Mouse (Mus musculus): Measurements from ENCODE around the gene Als2cl. TPM values are rescaled to one million over a fixed set of nuclear protein-coding genes. Genes with fewer than 3 reads are reported as not detected.

The Als2cl gene
- total and polyA plus RNA-seq, 2 experiments from 2014 or later: 1.2 to 9.0 TPM

DNA sequence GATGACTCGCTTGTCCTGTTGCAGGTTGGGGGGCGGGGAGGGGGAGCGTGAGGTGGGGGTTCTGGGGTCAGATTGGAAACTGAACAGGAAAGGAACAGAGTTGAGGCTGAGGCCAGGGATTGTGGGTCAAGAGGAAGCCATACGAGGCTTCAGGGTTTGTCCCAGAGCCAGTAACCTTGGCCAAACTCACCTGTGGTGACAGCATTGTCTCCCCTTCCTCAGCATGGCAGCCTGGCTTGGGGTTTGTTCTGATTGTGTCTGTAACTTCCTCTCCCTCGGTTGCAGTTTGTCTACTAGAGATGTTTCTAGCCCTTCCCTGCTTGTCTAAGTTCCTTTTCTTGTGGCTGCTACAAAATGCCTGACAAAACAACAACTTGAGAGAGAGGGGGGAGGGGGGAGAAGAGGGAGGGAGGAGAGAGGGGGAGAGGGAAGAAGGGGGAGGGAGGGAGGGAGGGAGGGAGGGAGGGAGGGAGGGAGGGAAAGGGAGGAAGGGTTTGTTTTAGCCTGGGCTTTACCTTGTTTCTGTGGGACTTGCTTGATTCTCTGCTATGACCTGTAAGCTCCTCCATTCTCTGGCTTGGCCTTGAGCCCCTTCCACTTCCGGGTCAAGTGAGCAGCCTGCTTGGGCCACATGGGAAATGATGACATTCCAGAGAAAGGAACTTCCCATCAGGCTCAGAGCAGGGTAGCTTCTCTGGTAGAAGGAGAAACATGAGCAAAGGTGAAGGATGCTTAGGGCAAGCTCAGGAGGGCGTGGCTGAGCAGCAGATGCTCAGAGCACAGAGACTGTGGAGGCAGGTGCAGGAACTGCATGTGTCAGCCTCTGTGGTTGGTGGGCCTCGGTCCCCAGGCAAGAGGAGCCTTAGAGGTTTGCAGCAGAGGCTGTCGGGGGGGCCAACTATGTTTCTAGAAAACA is 8.0 kb downstream of the Als2cl start:
- H3K4me2 ChIP-seq (ENCODE audit: low read depth, low read length, poor library complexity, severe bottlenecking): no peak overlapping the region
- H3K27me3 ChIP-seq (ENCODE audit: insufficient read depth, low read length): no peaks in the 10 kb centered on the region
- H3K36me3 ChIP-seq (ENCODE audit: insufficient read depth, low read length): no peaks in the 10 kb centered on the region; the same call in 1 of the 2 replicates
- H3K9me3 ChIP-seq (ENCODE audit: low read length): no peaks in the 10 kb centered on the region
- TF ChIP-seq CTCF (IDR thresholded peaks at IDR 0.05): no peak
- WGBS: 67% methylated on average over 9 of the region's 9 CpGs
- ATAC-seq (ENCODE audit: low FRiP score) (no peak), DNase-seq (ENCODE audit: low spot score) (no peak)
- H3K4me3 ChIP-seq (ENCODE audit: low read depth, low read length): no peak overlapping the region
- no peak overlapping the region for H3K27ac ChIP-seq (ENCODE audit: low read depth, low read length)
- H3K4me1 ChIP-seq (ENCODE audit: insufficient read depth, low read length): no peaks in the 10 kb centered on the region
- H3K9ac ChIP-seq (replicated peaks; ENCODE audit: low read length, poor library complexity, severe bottlenecking): no peak overlapping the region

DNA sequence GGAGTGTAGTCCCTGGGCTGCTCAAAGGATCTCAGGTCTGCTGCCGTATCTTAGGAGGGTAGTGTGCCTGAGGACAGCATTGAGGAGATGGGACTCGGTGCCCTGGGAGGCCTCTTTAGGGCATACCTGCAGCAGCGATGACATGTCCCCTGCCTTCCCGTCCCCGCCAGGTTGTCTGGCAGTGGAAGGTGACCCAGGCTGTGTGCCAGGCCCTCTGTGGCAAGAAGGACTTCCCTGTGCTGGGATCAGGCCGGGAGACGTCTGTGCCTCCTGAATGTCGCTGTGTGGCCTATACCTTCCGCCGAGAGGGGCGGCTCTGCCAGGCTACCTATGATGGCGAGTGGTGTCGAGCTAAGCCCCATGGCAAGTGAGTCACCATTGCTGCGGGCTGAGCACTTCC is 9.3 kb downstream of the Als2cl start:
- TF ChIP-seq CTCF (IDR thresholded peaks at IDR 0.05): no peak
- WGBS: 95% methylated on average over 14 of the region's 14 CpGs
- ATAC-seq (ENCODE audit: low FRiP score): no peak

GRCm38 (mm10) chr9:110890026-110890783 is 10.5 kb downstream of the Als2cl start:
- Histone ChIP-seq H3K9me3 (ENCODE audit: low read length) (no peaks in the 10 kb centered on the region), H3K27me3 (ENCODE audit: insufficient read depth, low read length) (no peaks in the 10 kb centered on the region), H3K9ac (replicated peaks; ENCODE audit: low read length, poor library complexity, severe bottlenecking) (no peak overlapping the region), H3K36me3 (ENCODE audit: insufficient read depth, low read length) (no peaks in the 10 kb centered on the region; the same call in 1 of the 2 replicates), H3K4me1 (ENCODE audit: insufficient read depth, low read length) (no peaks in the 10 kb centered on the region), H3K4me3 (ENCODE audit: low read depth, low read length) (no peak overlapping the region), H3K4me2 (ENCODE audit: low read depth, low read length, poor library complexity, severe bottlenecking) (no peak overlapping the region), H3K27ac (ENCODE audit: low read depth, low read length) (no peak overlapping the region)
- peak; percentile 43 for TF ChIP-seq CTCF (IDR thresholded peaks at IDR 0.05)
- WGBS: 25% methylated on average over 21 of the region's 21 CpGs
- ATAC-seq (ENCODE audit: low FRiP score) (no peak), DNase-seq (ENCODE audit: low spot score) (no peak)

More for the DNA sequence above, 9.3 kb downstream of the Als2cl start:
- Histone ChIP-seq H3K36me3 (ENCODE audit: insufficient read depth, low read length) (no peaks in the 10 kb centered on the region; the same call in 1 of the 2 replicates), H3K9me3 (ENCODE audit: low read length) (no peaks in the 10 kb centered on the region), H3K27me3 (ENCODE audit: insufficient read depth, low read length) (no peaks in the 10 kb centered on the region), H3K4me2 (ENCODE audit: low read depth, low read length, poor library complexity, severe bottlenecking) (no peak overlapping the region), H3K4me1 (ENCODE audit: insufficient read depth, low read length) (no peaks in the 10 kb centered on the region), H3K27ac (ENCODE audit: low read depth, low read length) (no peak overlapping the region), H3K9ac (replicated peaks; ENCODE audit: low read length, poor library complexity, severe bottlenecking) (no peak overlapping the region), H3K4me3 (ENCODE audit: low read depth, low read length) (no peak overlapping the region)
- no peak for DNase-seq (ENCODE audit: low spot score)

GRCm38 (mm10) chr9:110891077-110891828 is 11.6 kb downstream of the Als2cl start:
- Histone ChIP-seq H3K36me3 (ENCODE audit: insufficient read depth, low read length) (no peaks in the 10 kb centered on the region; the same call in 1 of the 2 replicates), H3K4me2 (ENCODE audit: low read depth, low read length, poor library complexity, severe bottlenecking) (no peak overlapping the region)
- whole genome bisulfite sequencing: 76% methylated on average over 12 of the region's 12 CpGs

DNA sequence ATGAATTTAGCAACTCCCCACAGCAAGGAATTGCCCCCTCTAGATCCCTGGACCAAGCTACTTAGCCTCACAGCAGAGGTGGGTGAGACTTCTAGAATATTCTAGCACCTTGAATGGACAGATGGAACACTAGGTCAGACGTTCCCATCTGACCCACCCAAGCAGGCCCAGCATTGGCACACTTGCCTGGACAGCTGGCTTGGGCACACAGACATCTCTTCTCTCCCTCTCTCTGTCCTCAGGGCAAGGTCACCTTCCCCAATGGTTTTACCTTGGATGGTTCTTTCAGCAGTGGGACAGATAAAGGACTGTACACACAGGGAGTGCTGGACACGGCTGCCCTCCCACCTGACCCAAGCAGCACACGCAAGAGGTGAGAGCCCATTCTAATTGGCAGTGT is 12.9 kb downstream of the Als2cl start:
- Histone ChIP-seq H3K4me1 (ENCODE audit: insufficient read depth, low read length) (no peaks in the 10 kb centered on the region), H3K4me3 (ENCODE audit: low read depth, low read length) (no peak overlapping the region), H3K4me2 (ENCODE audit: low read depth, low read length, poor library complexity, severe bottlenecking) (no peak overlapping the region), H3K27me3 (ENCODE audit: insufficient read depth, low read length) (no peaks in the 10 kb centered on the region), H3K9ac (replicated peaks; ENCODE audit: low read length, poor library complexity, severe bottlenecking) (no peak overlapping the region), H3K27ac (ENCODE audit: low read depth, low read length) (no peak overlapping the region), H3K36me3 (ENCODE audit: insufficient read depth, low read length) (no peaks in the 10 kb centered on the region; the same call in 1 of the 2 replicates), H3K9me3 (ENCODE audit: low read length) (no peaks in the 10 kb centered on the region)
- TF ChIP-seq CTCF (IDR thresholded peaks at IDR 0.05): no peak
- WGBS: 85% methylated on average over 3 of the region's 3 CpGs
- ATAC-seq (ENCODE audit: low FRiP score) (no peak), DNase-seq (ENCODE audit: low spot score) (no peak)

More at GRCm38 (mm10) chr9:110891077-110891828, 11.6 kb downstream of the Als2cl start:
- H3K9ac ChIP-seq (replicated peaks; ENCODE audit: low read length, poor library complexity, severe bottlenecking): no peak overlapping the region
- no peaks in the 10 kb centered on the region for H3K9me3 ChIP-seq (ENCODE audit: low read length)
- H3K27ac ChIP-seq (ENCODE audit: low read depth, low read length): no peak overlapping the region
- no peak for ATAC-seq (ENCODE audit: low FRiP score)
- DNase-seq (ENCODE audit: low spot score): no peak
- no peak for TF ChIP-seq CTCF (IDR thresholded peaks at IDR 0.05)
- H3K4me3 ChIP-seq (ENCODE audit: low read depth, low read length): no peak overlapping the region
- no peaks in the 10 kb centered on the region for H3K4me1 ChIP-seq (ENCODE audit: insufficient read depth, low read length)
- no peaks in the 10 kb centered on the region for H3K27me3 ChIP-seq (ENCODE audit: insufficient read depth, low read length)
